Mouse (Mus musculus) ES-E14 (cell line): ENCODE data around the gene Pnliprp1.

ENCODE experiments used
- CHD2 ChIP-seq: IDR thresholded peaks from 2 replicates; pipeline ENCODE4 v1.6.1; 2014; ENCODE audit warnings: mild to moderate bottlenecking, low read depth, low read length, inconsistent platforms
- HCFC1 ChIP-seq: IDR thresholded peaks from 2 replicates; pipeline ENCODE4 v1.6.1; 2012; ENCODE audit warnings: low read length, inconsistent platforms, borderline replicate concordance; ENCODE audit not compliant: insufficient read depth
- ZNF384 ChIP-seq: IDR thresholded peaks from 2 replicates; pipeline ENCODE4 v1.6.1; 2012; ENCODE audit warnings: low read depth, low read length, inconsistent platforms

DNA sequence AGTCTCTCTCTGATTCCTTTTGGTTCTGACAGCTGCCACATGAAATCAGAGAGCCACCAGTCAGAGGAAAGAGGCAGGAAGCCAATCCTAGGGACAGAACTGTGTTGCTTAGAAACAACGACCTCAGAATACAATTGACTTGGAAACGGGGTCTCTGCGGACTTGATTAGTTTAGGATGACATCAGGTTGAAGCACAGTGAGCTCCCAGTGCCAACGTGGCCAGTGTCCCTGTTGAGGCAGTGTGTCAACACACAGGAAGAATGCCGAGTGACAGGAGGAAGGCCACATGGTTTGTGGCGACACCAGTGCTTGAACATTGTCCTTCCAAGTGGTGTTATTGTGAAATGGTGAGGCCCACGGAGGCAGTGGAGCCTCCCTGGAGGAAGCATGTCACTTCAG is 55.3 kb downstream of the Pnliprp1 start:
- TF ChIP-seq CHD2 = no peak
- no peak for TF ChIP-seq ZNF384
- TF ChIP-seq HCFC1 = no peak
